Mouse (Mus musculus): ENCODE measurements around the gene Trip10. TPM values are rescaled to one million over a fixed set of nuclear protein-coding genes. Genes with fewer than 3 reads are reported as not detected.

Gene Trip10
- total RNA-seq (2023) = 8.7 to 17.0 TPM (median 13.2 TPM) in 4 replicates

DNA sequence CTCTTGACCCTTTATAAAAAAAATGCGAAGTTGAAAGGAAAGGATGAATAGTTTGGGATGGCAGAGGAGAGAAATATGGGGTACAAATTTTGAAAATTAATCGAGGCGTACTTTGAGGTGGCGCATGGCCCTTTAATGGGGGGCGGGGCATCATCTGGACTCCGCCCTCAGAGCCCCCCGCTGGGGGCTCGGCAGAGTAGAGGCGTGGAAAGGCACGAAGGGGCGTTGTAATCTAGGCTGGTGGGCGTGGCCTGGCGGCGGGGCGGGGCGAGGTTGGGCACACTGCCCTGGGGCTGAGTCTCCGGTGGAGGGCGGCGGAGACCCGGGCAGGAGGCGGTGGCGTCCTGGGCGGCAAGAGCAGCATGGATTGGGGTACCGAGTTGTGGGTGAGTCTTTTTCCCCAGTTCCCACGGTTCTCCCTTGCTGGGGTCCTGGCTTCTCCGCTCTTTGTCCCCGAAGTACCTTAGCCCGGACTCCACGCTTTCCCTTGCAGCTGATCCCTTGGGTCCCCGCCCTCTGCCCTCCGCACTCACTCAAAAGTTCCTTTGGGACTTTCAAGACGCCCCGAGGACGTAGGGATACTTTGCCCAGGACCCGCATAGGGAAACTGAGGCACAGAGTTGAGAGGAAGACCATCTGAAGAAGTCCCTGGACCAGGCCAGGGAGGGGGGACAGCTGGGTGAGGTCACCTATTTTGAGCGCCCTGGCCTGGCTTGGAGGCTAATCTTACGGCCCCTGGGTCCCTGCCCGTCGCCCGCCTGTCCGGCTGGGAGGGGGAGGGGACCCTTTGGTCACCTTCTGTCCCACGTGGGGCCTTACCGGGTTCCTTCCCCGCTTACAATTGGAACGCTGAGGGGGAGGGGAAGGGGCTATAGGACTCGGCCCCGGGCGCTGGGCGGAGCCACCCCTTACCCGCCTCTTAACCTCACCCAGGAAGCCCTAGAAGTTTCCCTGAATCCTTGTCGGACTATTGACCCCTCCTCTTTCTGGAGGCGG is at the start of gene Trip10:
Gene Trip10, plus strand, starts transcription at position 270 of the 996 bp plus-strand sequence.

GRCm38 (mm10) chr17:57228014-57228413 is 21.2 kb upstream of the Trip10 start, which contains the start of gene C3:
C3 (minus strand) TSS chr17:57228136.

DNA sequence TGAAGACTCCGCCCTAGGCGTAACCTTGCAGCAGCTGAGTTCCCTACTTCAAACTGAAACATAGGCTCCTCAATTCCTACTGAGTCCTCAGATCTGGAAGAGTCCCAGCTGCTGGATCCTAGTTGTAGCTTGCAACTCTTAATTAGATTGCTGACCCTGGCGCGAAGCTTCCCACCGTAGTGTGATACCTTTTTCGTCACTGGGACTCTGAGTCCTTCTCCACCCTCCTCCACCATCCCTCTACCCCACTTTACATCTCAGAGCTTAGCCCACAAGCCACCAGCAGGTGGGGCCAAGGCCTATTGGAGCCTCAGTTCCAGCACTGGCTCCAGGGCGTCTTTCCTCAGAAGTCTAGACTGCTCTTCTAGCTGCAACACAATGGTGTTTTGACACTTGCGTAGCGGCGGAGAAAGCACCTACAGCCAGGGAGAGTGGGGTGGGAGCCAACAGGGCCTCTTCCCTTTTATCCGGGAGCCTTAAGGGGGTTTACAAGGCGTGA is 1.0 kb upstream of the Trip10 start, which contains the start of gene Gpr108:
Gene Gpr108, minus strand, starts transcription at position 246 of the 499 bp plus-strand sequence.

DNA sequence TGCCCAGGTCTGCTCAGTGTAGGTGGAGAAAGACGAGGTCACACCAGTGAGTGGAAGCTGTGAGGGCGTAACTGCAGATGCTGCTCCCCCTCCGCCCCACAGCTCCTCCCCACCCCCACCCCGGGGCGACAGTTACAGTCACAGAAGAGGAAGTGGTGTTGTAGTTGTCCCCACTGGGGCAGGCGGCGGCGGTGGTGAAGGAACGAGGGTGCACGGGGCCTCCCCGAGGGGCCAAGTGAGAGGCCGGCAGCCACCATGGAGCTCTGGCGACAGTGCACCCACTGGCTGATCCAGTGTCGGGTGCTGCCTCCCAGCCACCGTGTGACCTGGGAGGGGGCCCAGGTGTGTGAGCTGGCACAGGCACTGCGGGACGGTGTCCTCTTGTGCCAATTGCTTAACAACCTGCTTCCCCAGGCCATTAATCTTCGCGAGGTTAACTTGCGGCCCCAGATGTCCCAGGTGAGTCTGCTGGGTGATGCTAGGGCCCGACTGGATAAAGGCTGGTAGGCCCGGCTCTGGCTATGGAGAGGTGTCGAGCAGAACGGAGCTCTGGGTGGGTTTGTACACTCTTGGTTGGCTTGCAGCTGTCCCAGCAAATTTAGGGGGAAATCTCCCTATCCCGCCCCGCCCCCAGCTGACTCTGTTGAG is 29.8 kb downstream of the Trip10 start, which contains the start of gene Vav1:
Gene Vav1, plus strand, starts transcription at position 158 of the 648 bp plus-strand sequence.

Other genes starting within 250 kb of the Trip10 start
- gene Pspn, start 249.4 kb upstream of the Trip10 start, total RNA-seq (2023) = not detected in 4 replicates
- 59.8 to 65.3 TPM (median 63.7 TPM) in 4 replicates for gene Gtf2f1, start 238.2 kb upstream of the Trip10 start, total RNA-seq (2023)
- not detected in 4 replicates for gene Gm17949, start 238.0 kb upstream of the Trip10 start, total RNA-seq (2023)
- gene Khsrp, start 217.9 kb upstream of the Trip10 start, total RNA-seq (2023) = 127 to 131 TPM (median 130 TPM) in 4 replicates
- gene Slc25a41, start 207.8 kb upstream of the Trip10 start, total RNA-seq (2023) = not detected in 4 replicates
- gene Crb3, start 190.3 kb upstream of the Trip10 start, total RNA-seq (2023) = 16.9 to 20.3 TPM (median 18.6 TPM) in 4 replicates
- 16.8 to 22.0 TPM (median 18.4 TPM) in 4 replicates for gene Slc25a23, start 189.6 kb upstream of the Trip10 start, total RNA-seq (2023)
- 137 to 170 TPM (median 149 TPM) in 4 replicates for gene Dennd1c, start 170.9 kb upstream of the Trip10 start, total RNA-seq (2023)
- gene Tubb4a, start 161.7 kb upstream of the Trip10 start, total RNA-seq (2023) = 0.41 to 0.43 TPM (median 0.43 TPM) in 3 of 4 replicates, not detected in the other
- gene Tnfsf9, start 144.1 kb upstream of the Trip10 start, total RNA-seq (2023) = 0.45 to 1.2 TPM (median 0.78 TPM) in 3 of 4 replicates, not detected in the other
- not detected in 4 replicates for gene Cd70, start 99.7 kb upstream of the Trip10 start, total RNA-seq (2023)
- gene Tnfsf14, start 55.3 kb upstream of the Trip10 start, total RNA-seq (2023) = 0.30 TPM in 1 of 4 replicates, not detected in the others
- 2.3 to 6.1 TPM (median 2.8 TPM) in 4 replicates for gene C3, start 21.3 kb upstream of the Trip10 start, total RNA-seq (2023)
- gene Gpr108, start 1.0 kb upstream of the Trip10 start, total RNA-seq (2023) = 53.3 to 60.2 TPM (median 54.8 TPM) in 4 replicates
- 183 to 200 TPM (median 192 TPM) in 4 replicates for gene Vav1, start 29.6 kb downstream of the Trip10 start, total RNA-seq (2023)
- gene Adgre1, start 109.2 kb downstream of the Trip10 start, total RNA-seq (2023) = 9.6 to 12.6 TPM (median 10.2 TPM) in 4 replicates

Data from B cell, adult 62 days (primary cell).